12 mouse cellular contexts compared by ENCODE assay signal in the genomic region with DNA sequence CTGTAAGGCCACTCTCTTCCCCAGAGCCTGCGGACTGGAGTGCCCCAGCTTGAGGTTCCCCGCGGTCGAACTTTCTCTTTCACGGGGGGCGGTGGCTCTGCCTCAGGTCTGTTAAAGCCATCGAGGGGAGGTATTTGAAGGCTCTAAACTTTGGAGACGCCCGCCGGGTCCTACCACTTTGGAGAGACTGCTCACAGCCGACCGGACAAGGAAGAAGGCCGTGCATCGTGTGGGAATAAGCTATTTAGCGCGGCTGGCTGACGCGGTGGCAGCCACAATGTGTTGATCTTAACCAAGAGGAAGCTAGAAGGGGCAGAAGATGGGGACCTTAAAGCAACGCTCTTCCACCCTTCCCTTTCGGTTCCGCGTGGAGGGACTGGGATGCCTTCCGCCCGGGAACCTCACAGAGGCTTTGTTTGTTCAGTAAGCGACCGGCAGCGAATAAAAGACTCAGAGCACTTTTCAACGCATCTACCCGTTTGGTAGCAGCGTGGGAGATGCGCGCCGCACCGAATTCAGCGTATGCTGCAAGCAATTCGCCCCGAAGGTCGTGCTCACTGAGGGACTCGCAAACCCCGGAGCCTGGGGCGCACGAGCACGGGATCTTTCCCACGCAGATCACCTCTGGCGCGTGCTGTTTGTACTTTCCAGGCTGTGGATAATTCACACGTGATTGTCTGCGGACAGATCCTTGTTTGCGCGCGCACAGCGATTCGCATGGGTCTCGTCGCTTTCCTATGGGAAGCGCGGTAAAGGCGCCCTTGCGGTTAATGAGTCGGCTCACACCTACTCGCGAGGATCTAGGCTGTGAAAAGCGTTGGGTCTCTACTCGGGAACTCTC. TPM values are rescaled to one million over a fixed set of nuclear protein-coding genes. Genes with fewer than 3 reads are reported as not detected.
A peak's percentile ranks its signal among the peaks of the same experiment; 100 is the strongest.
DNase-seq lines count a peak whose midpoint lies in the region; ATAC-seq and TF ChIP-seq lines count a peak whose summit lies in the region.
"Had no signal": no experiment of that assay in that cellular context is flagged by ENCODE, and none has a peak within 500 bp of the region (broad histone marks: within the 10 kb centered on the region; RNA-seq: fewer than 3 reads in every experiment).

No protein-coding gene starts in this region.

- peaks cover 99% of the 10 kb centered on the region for H3K27me3 ChIP-seq in embryonic facial prominence, embryonic 14.5 days (replicated peaks; ENCODE audit: control insufficient read depth, insufficient read depth, low read length)

- DNase-seq in lung, adult 2 months: no peak
- DNase-seq in lung, postnatal 14 days: no peak
- peak; percentile 47 for DNase-seq in brain, embryonic 14.5 days (ENCODE audit: low read depth)
- no peak for DNase-seq in embryonic facial prominence, embryonic 14.5 days (ENCODE audit: low spot score)
- DNase-seq in lung, postnatal 10 days: peak; percentile 41
- no peak for DNase-seq in cerebellum, adult 18-20 months
- DNase-seq in adrenal gland, postnatal 25 days: no peak
- DNase-seq: liver; midbrain, embryonic 14.5 days had no signal

- no peaks in the 10 kb centered on the region for H3K9me3 ChIP-seq in embryonic facial prominence, embryonic 14.5 days (ENCODE audit: control insufficient read depth, low read length)
- H3K9me3 ChIP-seq: intestine, embryonic 15.5 days had no signal

- no peak overlapping the region for H3K27ac ChIP-seq in embryonic facial prominence, embryonic 14.5 days (replicated peaks; ENCODE audit: low read depth, low read length)
- H3K27ac ChIP-seq: intestine, embryonic 15.5 days had no signal

- H3K36me3 ChIP-seq in embryonic facial prominence, embryonic 14.5 days (ENCODE audit: control insufficient read depth, insufficient read depth, low read length): no peaks in the 10 kb centered on the region
- H3K36me3 ChIP-seq: intestine, embryonic 15.5 days had no signal

- no peak for ATAC-seq in embryonic facial prominence, embryonic 14.5 days (ENCODE audit: low read depth)
- ATAC-seq: intestine, embryonic 15.5 days had no signal

- TF ChIP-seq POLR2A in lung, adult 2 months (IDR thresholded peaks at IDR 0.05; ENCODE audit: borderline replicate concordance, extremely low read depth, low read depth, low read length): no peak
- no peak for TF ChIP-seq POLR2A in brain, embryonic 14.5 days (IDR thresholded peaks at IDR 0.05; ENCODE audit: borderline replicate concordance, extremely low read depth, insufficient read depth, insufficient read length, poor library complexity, severe bottlenecking)

- no peaks in the 10 kb centered on the region for H3K4me1 ChIP-seq in lung, adult 2 months (ENCODE audit: control insufficient read depth, insufficient read depth, low read length)
- H3K4me1 ChIP-seq in embryonic facial prominence, embryonic 14.5 days (ENCODE audit: control insufficient read depth, insufficient read depth, low read length): no peaks in the 10 kb centered on the region
- H3K4me1 ChIP-seq: intestine, embryonic 15.5 days had no signal

- 1% methylated on average over 64 of the region's 64 CpGs for WGBS in lung, adult 2 months
- under 1% methylated on average over 62 of the region's 64 CpGs for WGBS in embryonic facial prominence, embryonic 14.5 days

- TF ChIP-seq CTCF in lung, adult 2 months (IDR thresholded peaks at IDR 0.05; ENCODE audit: insufficient read depth, low read length): no peak
- no peak for TF ChIP-seq CTCF in brain, embryonic 14.5 days (IDR thresholded peaks at IDR 0.05; ENCODE audit: borderline replicate concordance, extremely low read depth, insufficient read depth, insufficient read length)

- peak overlapping the region; percentile 62 for H3K4me3 ChIP-seq in lung, adult 2 months (replicated peaks; ENCODE audit: extremely low read depth, low read depth, low read length)
- H3K4me3 ChIP-seq in embryonic facial prominence, embryonic 14.5 days (ENCODE audit: low read depth, low read length): peak overlapping the region; percentile 17
- H3K4me3 ChIP-seq: intestine, embryonic 15.5 days had no signal

- peak overlapping the region; percentile 19; the same call in 1 of the 2 replicates for H3K4me2 ChIP-seq in embryonic facial prominence, embryonic 14.5 days (ENCODE audit: low read depth, low read length)
- H3K4me2 ChIP-seq: intestine, embryonic 15.5 days had no signal

- H3K9ac ChIP-seq in embryonic facial prominence, embryonic 14.5 days (ENCODE audit: low read depth, low read length): no peak overlapping the region
- H3K9ac ChIP-seq: intestine, embryonic 15.5 days had no signal

RNA-seq across cellular contexts. Expression of gene Tbx5, which starts 28.8 kb away (rescaled TPM):
- polyA plus RNA-seq in lung, adult 2 months (2012; rRNA removed): 26.9 and 28.2 TPM in 2 replicates
- 0.05 and 0.10 TPM in 2 replicates for polyA plus RNA-seq in brain, embryonic 14.5 days (2012; rRNA removed)
- polyA plus RNA-seq in embryonic facial prominence, embryonic 14.5 days (2014; fragmentation: Nextera tagmentation; extraction: Ambion mirVana): 0.24 and 1.5 TPM in 2 replicates
- total RNA-seq in adrenal gland, postnatal 25 days (2021): 0.39 and 0.48 TPM in 2 replicates
- total RNA-seq: layer of hippocampus, adult 18-20 months; MEL had no signal

Comparison
In these comparisons a context has a peak if more than half of its experiments do, and no peak if none do; other contexts are left out.
1. DNase-seq: peak in brain, embryonic 14.5 days (single experiment) and lung, postnatal 10 days (single experiment); none in lung, adult 2 months (single experiment), lung, postnatal 14 days (single experiment), embryonic facial prominence, embryonic 14.5 days (single experiment), cerebellum, adult 18-20 months (0 of 2) and adrenal gland, postnatal 25 days (single experiment).
2. RNA of gene Tbx5, which starts 28.8 kb away (polyA plus RNA-seq): 26.9 to 28.2 TPM in lung, adult 2 months; 0.24 to 1.5 TPM in embryonic facial prominence, embryonic 14.5 days and 0.05 to 0.10 TPM in brain, embryonic 14.5 days; every median in the first group is over 10 times any median in the second.